ENCODE assay signal across 11 mouse cellular contexts in genomic region chr1:105813709-105814061, GRCm38 (mm10). TPM values are rescaled to one million over a fixed set of nuclear protein-coding genes. Genes with fewer than 3 reads are reported as not detected.
DNase-seq lines count a peak whose midpoint lies in the region; ATAC-seq and TF ChIP-seq lines count a peak whose summit lies in the region.
"Had no signal": no experiment of that assay in that cellular context is flagged by ENCODE, and none has a peak within 500 bp of the region (broad histone marks: within the 10 kb centered on the region; RNA-seq: fewer than 3 reads in every experiment).

No protein-coding gene starts in this region.

- 58% methylated on average over 11 of the region's 11 CpGs for WGBS in kidney, adult 2 months
- whole genome bisulfite sequencing in embryonic facial prominence, embryonic 15.5 days: 49% methylated on average over 11 of the region's 11 CpGs
- 79% methylated on average over 11 of the region's 11 CpGs for WGBS in midbrain, embryonic 13.5 days

- no peak for TF ChIP-seq CTCF in kidney, adult 2 months (conservative IDR thresholded peaks at IDR 0.05; ENCODE audit: insufficient read depth, insufficient read length, low read depth, low read length)

- H3K36me3 ChIP-seq in kidney, adult 2 months (ENCODE audit: control insufficient read depth, insufficient read depth, low read length): no peaks in the 10 kb centered on the region
- no peaks in the 10 kb centered on the region for H3K36me3 ChIP-seq in embryonic facial prominence, embryonic 15.5 days
- H3K36me3 ChIP-seq in midbrain, embryonic 13.5 days: no peaks in the 10 kb centered on the region

- peak; percentile 6 for DNase-seq in embryo, embryonic 10.5 days (ENCODE audit: low spot score)
- no peak for DNase-seq in embryo, embryonic 10 days (ENCODE audit: low spot score)
- peak; percentile 29 to 45 for DNase-seq in kidney, postnatal 4 days
- no peak for DNase-seq in kidney, adult 2 months
- no peak for DNase-seq in B cell, adult 2 months
- no peak for DNase-seq in gastrocnemius, postnatal 4 days (ENCODE audit: low spot score in 2 of 2)
- DNase-seq: adrenal gland, postnatal 14 days; cerebellum, adult 9-11 months; lung, postnatal 36 days had no signal

- no peak overlapping the region for H3K27ac ChIP-seq in kidney, adult 2 months (ENCODE audit: insufficient read depth, low read depth, low read length)
- H3K27ac ChIP-seq in embryonic facial prominence, embryonic 15.5 days (replicated peaks): no peak overlapping the region
- no peak overlapping the region for H3K27ac ChIP-seq in midbrain, embryonic 13.5 days

- no peak for TF ChIP-seq POLR2A in kidney, adult 2 months (IDR thresholded peaks at IDR 0.05; ENCODE audit: low read depth, low read length)

- ATAC-seq in embryonic facial prominence, embryonic 15.5 days (ENCODE audit: insufficient number of reproducible peaks, low FRiP score, low TSS enrichment, low read depth): peak; percentile 68; the same call in 1 of the 2 replicates
- ATAC-seq in midbrain, embryonic 13.5 days: 0 out of 2 replicates have a peak, but pooled peaks have one; percentile 24

- no peak overlapping the region for H3K9ac ChIP-seq in embryonic facial prominence, embryonic 15.5 days
- no peak overlapping the region for H3K9ac ChIP-seq in midbrain, embryonic 13.5 days (replicated peaks)

- no peaks in the 10 kb centered on the region for H3K27me3 ChIP-seq in kidney, adult 2 months (replicated peaks; ENCODE audit: control insufficient read depth, insufficient read depth, low read length)
- no peaks in the 10 kb centered on the region for H3K27me3 ChIP-seq in embryonic facial prominence, embryonic 15.5 days
- H3K27me3 ChIP-seq in midbrain, embryonic 13.5 days: no peaks in the 10 kb centered on the region

- 0 out of 2 replicates have a peak, but pooled peaks cover 2% of the 10 kb centered on the region for H3K4me1 ChIP-seq in kidney, adult 2 months (ENCODE audit: control insufficient read depth, insufficient read depth, low read length)
- 0 out of 2 replicates have a peak, but pooled peaks cover 7% of the 10 kb centered on the region for H3K4me1 ChIP-seq in embryonic facial prominence, embryonic 15.5 days
- H3K4me1 ChIP-seq in midbrain, embryonic 13.5 days (replicated peaks): peaks cover 12% of the 10 kb centered on the region

- no peak overlapping the region for H3K4me3 ChIP-seq in kidney, adult 2 months (ENCODE audit: insufficient read depth, low read depth, low read length)
- no peak overlapping the region for H3K4me3 ChIP-seq in embryonic facial prominence, embryonic 15.5 days (replicated peaks)
- no peak overlapping the region for H3K4me3 ChIP-seq in midbrain, embryonic 13.5 days (replicated peaks)

- H3K4me2 ChIP-seq in embryonic facial prominence, embryonic 15.5 days (replicated peaks): no peak overlapping the region
- no peak overlapping the region for H3K4me2 ChIP-seq in midbrain, embryonic 13.5 days (replicated peaks)

- no peaks in the 10 kb centered on the region for H3K9me3 ChIP-seq in embryonic facial prominence, embryonic 15.5 days (replicated peaks)
- H3K9me3 ChIP-seq in midbrain, embryonic 13.5 days: no peaks in the 10 kb centered on the region

RNA-seq across cellular contexts. Expression of gene Tnfrsf11a, which starts 33.2 kb away (rescaled TPM):
- 2.6 and 3.0 TPM in 2 replicates for polyA plus RNA-seq in kidney, adult 2 months (2012; rRNA removed)
- polyA plus RNA-seq in embryonic facial prominence, embryonic 15.5 days (2015; fragmentation: Nextera tagmentation; extraction: Ambion mirVana): 1.6 TPM in 2 replicates
- 0.27 and 0.36 TPM in 2 replicates for polyA plus RNA-seq in midbrain, embryonic 13.5 days (2015; fragmentation: Nextera tagmentation; extraction: Ambion mirVana)
- total RNA-seq in gastrocnemius, postnatal 4 days (2021): 1 to 10 TPM; 2.1 to 2.4 TPM

Comparison
In these comparisons a context has a peak if more than half of its experiments do, and no peak if none do; other contexts are left out.
1. DNase-seq: peak in embryo, embryonic 10.5 days (single experiment) and kidney, postnatal 4 days (2 of 2); none in embryo, embryonic 10 days (single experiment), kidney, adult 2 months (single experiment), B cell, adult 2 months (0 of 2) and gastrocnemius, postnatal 4 days (0 of 2).